Mouse (Mus musculus) heart, embryonic 12.5 days (tissue): ENCODE data around the gene Fam208b. TPM values are rescaled to one million over a fixed set of nuclear protein-coding genes. Genes with fewer than 3 reads are reported as not detected.

Experiments
- polyA plus RNA-seq: library from polyadenylated mRNA; unstranded; fragments of >200 nt; fragmentation: Nextera tagmentation; extraction: Ambion mirVana; gene quantifications from 2 replicates; pipeline ENCODE4 v1.2.1, GENCODE M21; 2016

The Fam208b gene
- polyA plus RNA-seq, 1 experiment from 2014 or later, result 15.3 TPM

Other genes starting within 250 kb of the Fam208b start
- gene Gdi2, start 73.0 kb downstream of the Fam208b start, polyA plus RNA-seq, result 333 and 345 TPM in 2 replicates
- gene Asb13, start 22.9 kb upstream of the Fam208b start, polyA plus RNA-seq, result 4.6 and 4.8 TPM in 2 replicates
- gene Calml3, start 193.2 kb upstream of the Fam208b start, polyA plus RNA-seq, result not detected in 2 replicates
- gene Calm4, start 226.6 kb upstream of the Fam208b start, polyA plus RNA-seq, result not detected in 2 replicates
- gene Calm5, start 243.1 kb upstream of the Fam208b start, polyA plus RNA-seq, result not detected in 2 replicates